Mouse (Mus musculus) thymus, postnatal 25 days (tissue): ENCODE results near the gene Gm5868.
"Not testable (repeated sequence)": the region's sequence is repeated elsewhere in the genome, so short reads cannot be mapped to it uniquely, and the experiment has no call there.

Experiments
- DNase-seq: peaks from one replicate; pipeline ENCODE4 v3.0.0; 2022

Gene Gm5868

DNA sequence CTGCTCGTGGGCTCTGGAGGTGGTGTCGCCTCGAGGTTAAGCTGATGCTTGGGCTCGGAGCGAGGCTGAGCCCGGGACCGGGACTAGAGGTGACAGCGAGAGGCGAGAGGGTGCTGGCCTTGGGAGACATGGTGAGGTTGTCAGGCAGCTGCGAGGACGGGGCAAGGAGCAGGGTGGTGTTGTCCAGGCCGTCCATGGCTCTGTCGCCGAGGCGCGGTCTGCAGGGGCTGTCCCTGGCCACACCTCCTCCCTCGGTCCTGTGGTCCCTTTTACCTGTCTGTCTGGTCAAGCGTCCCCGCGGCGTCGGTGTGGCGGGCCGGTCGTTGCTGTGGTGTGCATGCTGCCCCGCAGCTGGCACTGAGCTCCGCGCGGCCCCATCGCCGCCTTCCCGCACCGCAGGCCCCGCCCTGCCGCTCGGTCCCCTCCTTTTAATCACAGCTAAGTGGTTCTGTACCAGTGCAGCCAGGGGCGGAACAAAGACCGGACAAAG, at the start of gene Gm5868:
Gm5868 (minus strand) TSS at position 360 of the 490 bp plus-strand sequence.
- no peak for DNase-seq

- peak; percentile 42 for DNase-seq
These were observed 49.2 kb upstream of the Gm5868 start for GRCm38 (mm10) chr5:72636576-72636975.

GRCm38 (mm10) chr5:72636122-72636521, 48.8 kb upstream of the Gm5868 start:
- DNase-seq = peak; percentile 77

DNA sequence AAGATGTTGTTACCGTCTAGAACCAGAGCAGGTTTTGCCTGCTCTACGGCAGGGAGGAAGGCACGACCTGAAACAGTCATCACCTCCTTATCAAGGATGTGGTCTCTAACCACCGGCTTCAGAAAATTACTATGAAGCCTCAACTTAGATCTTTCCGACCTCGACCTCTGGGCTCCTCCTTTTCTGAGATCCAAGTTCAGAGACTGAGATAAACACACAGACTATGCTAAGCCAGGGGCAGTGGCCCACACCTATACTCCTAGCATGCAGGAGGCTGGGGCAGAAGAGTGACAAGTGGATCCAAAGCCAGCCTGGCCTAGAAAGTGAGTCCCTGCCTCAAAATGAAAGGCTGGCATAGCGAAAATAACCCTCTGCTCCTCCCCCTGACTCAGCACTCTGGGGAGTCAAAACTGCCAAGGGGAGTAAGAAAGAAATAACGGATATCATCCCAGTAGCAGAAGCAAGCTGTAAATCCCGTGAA, 47.5 kb upstream of the Gm5868 start:
- peak; percentile 81 for DNase-seq

DNA sequence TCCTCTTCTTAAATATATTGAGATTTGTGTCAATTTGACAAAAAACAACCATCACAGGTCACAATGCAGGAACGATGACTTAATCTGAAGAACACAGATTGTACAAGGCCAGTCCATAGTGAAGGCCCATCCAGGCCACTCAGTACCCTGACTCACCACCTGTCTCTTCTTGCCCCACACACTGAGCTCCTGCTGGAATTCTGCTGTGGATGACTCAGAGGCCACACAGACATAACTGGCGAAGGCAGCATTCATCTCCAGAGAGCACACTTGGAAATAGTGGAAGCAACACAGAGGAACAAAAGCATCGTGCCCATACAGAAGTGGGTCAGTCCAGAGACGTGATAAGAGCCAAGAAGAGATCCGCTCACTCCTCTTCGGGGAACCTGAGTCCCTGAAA, 42.7 kb upstream of the Gm5868 start:
- DNase-seq = no peak

- peak; percentile 30 for DNase-seq
These were observed 33.7 kb upstream of the Gm5868 start for GRCm38 (mm10) chr5:72621022-72621421.

GRCm38 (mm10) chr5:72617413-72617812, 30.1 kb upstream of the Gm5868 start:
- no peak for DNase-seq

GRCm38 (mm10) chr5:72603138-72603537, 15.8 kb upstream of the Gm5868 start:
- DNase-seq = no peak

- peak; percentile 55 for DNase-seq
These were observed 13.7 kb upstream of the Gm5868 start for GRCm38 (mm10) chr5:72601006-72601405.

DNA sequence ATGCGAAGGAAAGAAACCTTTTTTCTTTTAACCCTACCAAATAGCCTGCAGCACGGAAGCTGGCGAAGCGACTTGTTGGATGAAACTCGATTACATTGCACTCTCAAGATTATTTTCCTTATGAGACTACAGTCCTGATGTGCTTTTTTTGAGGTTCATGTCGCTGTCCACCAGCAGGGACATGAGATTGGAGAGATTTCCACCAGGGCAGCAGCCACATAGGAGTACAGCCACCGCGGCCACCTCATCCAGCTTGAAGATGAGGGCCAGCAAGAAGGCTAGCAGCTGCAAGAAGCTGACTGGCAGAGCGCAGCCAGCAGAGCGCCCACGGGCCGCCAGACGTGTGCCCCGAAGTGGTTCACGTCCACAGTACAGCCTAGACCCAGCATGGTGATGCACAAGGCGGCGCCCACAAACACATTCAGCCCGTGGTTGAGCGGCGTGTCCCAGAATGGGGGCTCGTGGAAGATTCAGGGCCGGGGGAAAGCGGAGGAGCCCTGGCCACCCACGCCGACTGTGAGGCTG, 622 bp downstream of the Gm5868 start:
- DNase-seq = not testable (repeated sequence)

DNA sequence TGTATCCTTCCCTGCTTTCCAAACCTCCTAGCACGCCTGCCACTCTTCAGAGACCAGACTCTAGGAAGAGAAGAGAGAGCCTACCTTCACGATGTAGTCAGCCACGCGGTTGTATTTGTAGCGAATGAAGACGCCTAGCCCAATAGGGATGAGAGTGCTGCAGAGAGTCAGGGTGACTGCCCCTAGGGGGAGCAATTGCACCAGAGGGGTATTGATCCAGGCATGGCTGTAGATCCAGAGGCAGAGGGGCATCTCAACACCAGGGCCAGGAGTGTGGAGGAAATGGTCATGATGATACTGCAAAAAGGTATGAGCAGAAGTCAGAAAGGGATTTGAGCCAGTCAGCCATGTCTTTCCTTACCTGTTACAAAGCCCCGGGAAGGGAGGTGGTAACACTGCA, 1.2 kb downstream of the Gm5868 start:
- DNase-seq = peak; percentile 36

DNA sequence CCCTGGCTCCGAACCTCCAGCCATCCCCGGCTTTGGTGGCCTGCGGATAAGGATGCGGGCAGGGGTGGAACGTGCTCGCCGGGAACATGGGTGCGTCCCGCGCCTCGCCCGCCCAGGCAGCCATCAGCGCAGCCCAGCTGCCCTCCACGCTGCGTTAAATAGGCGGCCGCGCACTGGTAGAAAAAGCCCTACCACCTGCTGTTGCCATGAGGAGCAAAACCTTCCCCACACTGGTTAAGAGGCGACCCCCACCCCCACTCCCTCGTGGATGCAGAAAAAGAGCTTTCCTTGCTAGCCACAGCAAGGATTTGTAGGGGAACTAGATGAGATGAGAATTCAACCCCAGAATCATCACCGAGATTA, 6.4 kb downstream of the Gm5868 start, which contains the start of gene Zar1:
Zar1 (minus strand) TSS at position 285 of the 363 bp plus-strand sequence.
- DNase-seq = not testable (repeated sequence)

DNA sequence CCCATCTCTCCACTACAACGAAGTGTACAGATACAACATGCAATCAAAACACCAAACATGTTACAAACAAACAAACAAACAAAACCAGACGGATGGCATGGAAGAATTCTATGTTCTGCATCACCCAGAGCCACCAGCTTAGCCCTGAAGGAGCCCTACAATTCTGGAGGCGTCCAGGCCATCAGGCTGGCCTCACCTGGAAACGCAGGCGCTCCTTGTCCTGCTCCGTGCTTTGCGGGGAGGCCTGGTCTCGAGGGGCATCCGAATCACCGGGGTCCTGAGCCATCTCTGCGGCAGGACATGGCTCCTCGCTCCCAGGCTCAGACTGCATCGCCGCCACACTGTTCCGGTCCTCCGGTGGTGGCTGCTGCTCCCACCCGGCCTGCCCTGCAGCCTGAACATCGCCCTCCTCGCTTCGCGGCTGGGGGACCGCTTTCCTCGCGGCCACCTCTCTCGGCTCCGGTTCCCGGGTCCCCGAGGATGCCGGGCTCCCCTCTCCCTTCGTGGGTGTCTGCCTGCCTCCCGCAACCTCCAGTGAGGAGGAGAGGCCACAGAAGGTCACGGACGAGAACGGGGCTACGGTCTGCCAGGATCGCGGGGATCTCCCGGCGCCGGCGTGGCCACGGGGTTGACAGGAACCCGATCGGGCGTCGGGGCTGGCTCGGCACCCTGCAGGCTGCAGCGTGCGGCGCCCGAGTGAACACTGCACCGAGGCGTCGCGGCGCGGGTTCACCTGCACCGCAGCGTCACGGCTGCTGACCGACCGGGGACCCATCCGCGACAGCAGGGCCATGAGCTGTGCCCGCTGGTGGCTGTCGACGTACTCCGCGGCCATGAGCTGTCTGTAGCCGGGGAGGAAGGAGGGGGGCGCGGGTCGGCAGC, 7.0 kb downstream of the Gm5868 start:
- DNase-seq = peak; percentile 20

DNA sequence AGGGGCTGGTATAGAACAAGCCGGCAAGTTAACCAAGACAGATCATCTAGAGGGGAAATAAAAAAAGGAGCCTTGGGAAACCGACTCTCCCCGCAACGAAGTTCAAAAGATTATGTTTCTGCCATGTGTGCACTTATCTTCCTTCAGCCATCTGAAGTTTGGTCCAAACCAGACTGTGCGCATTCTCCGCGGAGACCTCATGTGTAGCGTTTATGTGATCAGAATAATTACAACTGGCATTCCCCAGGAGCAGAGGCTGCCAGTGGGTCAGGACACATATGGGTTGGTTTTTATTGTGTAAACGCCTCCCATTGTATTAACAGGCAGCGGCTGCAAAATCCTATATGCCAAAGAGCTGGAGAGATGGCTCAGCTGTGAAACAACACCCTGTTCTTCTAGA, 7.8 kb downstream of the Gm5868 start:
- not testable (repeated sequence) for DNase-seq

DNA sequence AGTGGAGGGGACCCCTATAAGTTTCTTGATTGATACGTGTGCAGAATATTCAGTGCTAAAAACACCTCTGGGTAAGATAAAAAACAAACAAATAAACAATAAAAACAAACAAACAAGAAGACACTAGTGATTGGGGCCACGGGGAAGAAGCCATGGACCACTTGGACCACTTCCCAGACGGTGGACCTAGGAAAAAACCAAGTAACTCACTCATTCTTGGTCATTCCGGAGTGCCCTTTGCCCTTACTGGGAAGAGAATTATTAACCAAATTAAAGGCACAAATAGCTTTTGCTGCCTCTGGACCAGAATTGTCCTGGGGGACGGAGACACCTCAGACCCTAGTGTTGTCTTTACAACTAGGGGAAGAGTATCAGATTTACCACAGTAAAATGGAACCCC, 21.7 kb downstream of the Gm5868 start:
- DNase-seq = no peak

GRCm38 (mm10) chr5:72563183-72563582, 24.2 kb downstream of the Gm5868 start:
- not testable (repeated sequence) for DNase-seq

DNA sequence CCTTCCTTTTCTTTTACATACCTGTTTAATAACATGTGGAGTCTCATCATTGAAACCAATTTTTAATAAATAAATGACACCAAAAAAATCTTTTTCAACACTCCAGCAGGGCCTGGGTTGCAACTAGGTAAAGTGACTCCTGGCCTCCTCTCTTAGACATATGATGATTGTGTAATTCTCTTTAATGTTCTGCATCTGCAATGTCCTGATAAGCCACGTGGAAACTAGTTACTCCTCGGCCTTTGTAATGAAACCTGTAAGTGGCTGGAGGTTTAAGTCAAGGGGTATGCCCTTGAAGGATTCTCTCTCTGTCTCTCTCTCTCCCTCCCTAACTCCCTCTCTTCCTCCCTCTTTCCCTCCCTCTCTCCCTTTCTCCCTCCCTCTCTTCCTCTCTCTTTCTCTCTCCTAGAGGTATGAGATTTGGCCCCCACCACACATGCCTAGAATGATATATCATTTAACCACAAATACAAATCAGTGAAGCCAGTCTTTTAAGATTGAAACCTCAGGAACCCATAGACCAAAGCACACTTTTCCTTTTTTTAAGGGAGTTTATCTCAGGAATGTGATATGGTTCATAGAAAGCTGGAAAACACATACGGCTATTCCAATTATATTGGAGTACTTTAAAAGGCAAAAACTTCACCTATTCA, 26.2 kb downstream of the Gm5868 start:
- no peak for DNase-seq

- DNase-seq = peak; percentile 94
These were observed 27.8 kb downstream of the Gm5868 start, which contains the start of gene Nfxl1 for GRCm38 (mm10) chr5:72559544-72560049. Nfxl1 (minus strand) TSS chr5:72559684.

GRCm38 (mm10) chr5:72558716-72559526, 28.4 kb downstream of the Gm5868 start:
- DNase-seq = no peak

DNA sequence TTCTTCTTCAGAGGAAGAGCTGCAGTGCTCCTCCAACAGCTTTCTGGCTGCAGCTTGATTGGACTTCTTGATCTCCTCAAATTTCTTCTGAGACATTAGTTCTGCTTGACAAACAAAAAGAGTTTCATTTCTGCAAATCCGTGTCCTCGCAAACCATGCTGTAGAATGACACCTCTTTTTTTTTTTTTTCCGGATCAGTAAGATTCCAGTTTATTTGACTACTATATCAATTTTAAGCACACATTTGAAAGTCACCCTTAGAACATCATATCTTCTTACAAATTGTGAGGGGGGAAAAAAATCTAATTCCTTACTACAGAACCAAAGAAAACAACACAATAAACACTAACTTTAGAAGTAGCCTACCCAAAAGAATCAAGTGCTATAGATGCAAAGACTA, 31.1 kb downstream of the Gm5868 start:
- DNase-seq = no peak

DNA sequence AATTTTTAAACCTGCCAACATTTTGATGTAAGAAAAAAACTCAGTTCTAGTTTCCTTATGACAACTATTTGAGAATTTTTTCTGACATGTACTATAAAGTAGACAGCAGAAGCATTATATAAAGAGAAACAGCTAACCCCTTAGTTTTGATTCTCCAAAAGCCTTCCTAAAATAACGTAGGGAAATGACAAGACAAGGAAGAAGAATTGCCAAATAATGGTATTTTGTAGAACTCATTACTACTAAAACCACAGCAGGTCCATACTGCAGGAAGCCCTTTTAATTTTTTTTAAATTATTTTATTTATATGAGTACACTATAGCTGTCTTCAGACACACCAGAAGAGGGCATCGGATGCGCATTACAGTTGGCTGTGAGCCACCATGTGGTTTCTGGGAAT, 36.1 kb downstream of the Gm5868 start:
- no peak for DNase-seq
